Comparison of ENCODE assay signal across 16 mouse cellular contexts in the genomic region with DNA sequence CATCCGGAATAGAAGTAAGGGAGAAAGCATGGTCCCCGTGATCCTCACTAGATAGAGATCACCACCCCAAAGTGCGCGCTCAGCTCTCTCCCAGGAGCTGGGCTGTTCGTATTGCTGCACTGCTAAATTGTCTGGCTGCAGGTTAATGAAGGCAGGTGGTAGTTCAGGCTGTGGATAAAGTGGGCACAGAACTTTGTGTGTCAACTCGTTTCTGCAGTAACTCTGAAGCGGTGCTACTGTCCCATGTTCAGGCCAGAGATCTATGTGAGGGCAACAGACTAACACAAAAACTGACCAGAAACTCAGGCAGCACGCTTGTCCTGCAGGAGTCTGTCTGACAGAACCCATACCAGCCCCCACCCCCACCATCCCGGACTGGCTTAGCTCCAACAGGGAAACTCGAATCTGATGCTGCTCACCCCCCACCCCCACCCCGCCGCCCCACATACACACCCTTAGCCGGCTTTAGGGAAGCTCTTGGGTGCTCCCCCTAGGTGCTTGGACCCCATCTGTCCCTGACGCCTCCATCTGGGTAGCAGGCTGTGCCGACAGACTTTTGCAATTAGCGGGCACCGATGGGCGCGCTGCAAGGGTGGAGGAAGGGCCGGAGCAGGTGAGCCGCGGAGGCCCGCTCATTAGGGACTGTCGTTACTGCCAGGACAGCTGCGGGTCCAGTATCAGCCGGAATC. TPM values are rescaled to one million over a fixed set of nuclear protein-coding genes. Genes with fewer than 3 reads are reported as not detected.
A peak's percentile ranks its signal among the peaks of the same experiment; 100 is the strongest.
DNase-seq lines count a peak whose midpoint lies in the region; ATAC-seq lines count a peak whose summit lies in the region.
"Had no signal": no experiment of that assay in that cellular context is flagged by ENCODE, and none has a peak within 500 bp of the region (broad histone marks: within the 10 kb centered on the region; RNA-seq: fewer than 3 reads in every experiment).

No protein-coding gene starts in this region.

- 4% methylated on average over 26 of the region's 26 CpGs for WGBS in hindbrain, embryonic 11.5 days
- 3% methylated on average over 26 of the region's 26 CpGs for WGBS in midbrain, embryonic 11.5 days

- peak; percentile 82 for DNase-seq in retina, postnatal 1 day
- no peak for DNase-seq in retina, embryonic 14.5 days (ENCODE audit: low spot score)
- peak; percentile 45 for DNase-seq in hindbrain, embryonic 11.5 days (ENCODE audit: low spot score)
- DNase-seq in midbrain, embryonic 11.5 days (ENCODE audit: low spot score, missing footprints), result peak; percentile 90
- DNase-seq in embryo, embryonic 11 days, result no peak
- no peak for DNase-seq in gastrocnemius, postnatal 25 days
- no peak for DNase-seq in heart, postnatal 36 days
- no peak for DNase-seq in gastrocnemius, adult 18-20 months (ENCODE audit: low spot score)
- DNase-seq: heart, adult 18-20 months; kidney, postnatal 10 days; liver, embryonic 13.5 days; right cerebral cortex, postnatal 25 days had no signal

- H3K27me3 ChIP-seq in hindbrain, embryonic 11.5 days (ENCODE audit: control insufficient read depth, insufficient read depth, low read length), result peaks cover 98% of the 10 kb centered on the region
- peaks cover 89% of the 10 kb centered on the region for H3K27me3 ChIP-seq in midbrain, embryonic 11.5 days (ENCODE audit: control insufficient read depth, insufficient read depth, low read length)

- intact Hi-C loops in heart, postnatal 36 days (cut with DNase I), result no loop called here

- no peak for ATAC-seq in hindbrain, embryonic 11.5 days (ENCODE audit: low FRiP score)
- ATAC-seq in midbrain, embryonic 11.5 days (ENCODE audit: low FRiP score), result peak; percentile 40

- H3K9ac ChIP-seq in hindbrain, embryonic 11.5 days (ENCODE audit: low read depth, low read length), result no peak overlapping the region
- H3K9ac ChIP-seq in midbrain, embryonic 11.5 days (ENCODE audit: low read length), result no peak overlapping the region
- H3K9ac ChIP-seq: liver, embryonic 13.5 days; neural tube, embryonic 12.5 days had no signal

- H3K4me3 ChIP-seq in hindbrain, embryonic 11.5 days (ENCODE audit: low read depth, low read length), result no peak overlapping the region
- no peak overlapping the region for H3K4me3 ChIP-seq in midbrain, embryonic 11.5 days (ENCODE audit: low read depth, low read length)
- H3K4me3 ChIP-seq: liver, embryonic 13.5 days; neural tube, embryonic 12.5 days had no signal

- H3K4me1 ChIP-seq in hindbrain, embryonic 11.5 days (replicated peaks; ENCODE audit: control insufficient read depth, insufficient read depth, low read length), result 0 out of 2 replicates have a peak, but pooled peaks cover 5% of the 10 kb centered on the region
- peaks cover 4% of the 10 kb centered on the region; the same call in 1 of the 2 replicates for H3K4me1 ChIP-seq in midbrain, embryonic 11.5 days (ENCODE audit: control insufficient read depth, insufficient read depth, low read length)
- H3K4me1 ChIP-seq: liver, embryonic 13.5 days had no signal

- no peaks in the 10 kb centered on the region for H3K36me3 ChIP-seq in hindbrain, embryonic 11.5 days (ENCODE audit: control insufficient read depth, insufficient read depth, low read length)
- no peaks in the 10 kb centered on the region for H3K36me3 ChIP-seq in midbrain, embryonic 11.5 days (ENCODE audit: control insufficient read depth, insufficient read depth, low read length)
- H3K36me3 ChIP-seq: liver, embryonic 13.5 days; neural tube, embryonic 12.5 days had no signal

- H3K9me3 ChIP-seq in hindbrain, embryonic 11.5 days (ENCODE audit: control insufficient read depth, low read length), result no peaks in the 10 kb centered on the region
- no peaks in the 10 kb centered on the region for H3K9me3 ChIP-seq in midbrain, embryonic 11.5 days (ENCODE audit: control insufficient read depth, low read length)
- H3K9me3 ChIP-seq: liver, embryonic 13.5 days; neural tube, embryonic 12.5 days had no signal

- H3K4me2 ChIP-seq in hindbrain, embryonic 11.5 days (replicated peaks; ENCODE audit: low read depth, low read length), result no peak overlapping the region
- H3K4me2 ChIP-seq in midbrain, embryonic 11.5 days, result no peak overlapping the region
- H3K4me2 ChIP-seq: liver, embryonic 13.5 days; neural tube, embryonic 12.5 days had no signal

- H3K27ac ChIP-seq in hindbrain, embryonic 11.5 days (ENCODE audit: low read depth, low read length), result no peak overlapping the region
- no peak overlapping the region for H3K27ac ChIP-seq in midbrain, embryonic 11.5 days (ENCODE audit: low read depth, low read length)
- H3K27ac ChIP-seq: liver, embryonic 13.5 days; macrophage; neural tube, embryonic 12.5 days had no signal

RNA-seq across cellular contexts. Expression of gene Olig2, which starts 6.7 kb away (rescaled TPM):
- 0.76 and 1.2 TPM in 2 replicates for polyA plus RNA-seq in hindbrain, embryonic 11.5 days (2014; fragmentation: Nextera tagmentation; extraction: Ambion mirVana)
- 6.8 and 7.5 TPM in 2 replicates for polyA plus RNA-seq in midbrain, embryonic 11.5 days (2014; fragmentation: Nextera tagmentation; extraction: Ambion mirVana)
- total RNA-seq in gastrocnemius, postnatal 25 days (2021), result not detected
- total RNA-seq in heart, postnatal 36 days (2021), result not detected
- not detected for total RNA-seq in gastrocnemius, adult 18-20 months (2021)
- total RNA-seq: heart, adult 18-20 months; hematopoietic stem cell, adult 5-6 weeks had no signal
- polyA plus RNA-seq: liver, embryonic 13.5 days; macrophage; stomach, embryonic 14.5 days had no signal

RNA-seq across cellular contexts. Expression of gene Olig1, which starts 37.6 kb away (rescaled TPM):
- 0.40 and 0.84 TPM in 2 replicates for polyA plus RNA-seq in hindbrain, embryonic 11.5 days (2014; fragmentation: Nextera tagmentation; extraction: Ambion mirVana)
- 2.8 and 3.2 TPM in 2 replicates for polyA plus RNA-seq in midbrain, embryonic 11.5 days (2014; fragmentation: Nextera tagmentation; extraction: Ambion mirVana)
- total RNA-seq in gastrocnemius, postnatal 25 days (2021), result not detected
- not detected for total RNA-seq in heart, postnatal 36 days (2021)
- total RNA-seq in gastrocnemius, adult 18-20 months (2021), result not detected
- total RNA-seq: hematopoietic stem cell, adult 5-6 weeks had no signal
- polyA plus RNA-seq: macrophage; stomach, embryonic 14.5 days had no signal

Comparison
In these comparisons a context has a peak if more than half of its experiments do, and no peak if none do; other contexts are left out.
1. DNase-seq: peak in retina, postnatal 1 day (single experiment), hindbrain, embryonic 11.5 days (single experiment) and midbrain, embryonic 11.5 days (single experiment); none in retina, embryonic 14.5 days (single experiment), embryo, embryonic 11 days (single experiment), gastrocnemius, postnatal 25 days (single experiment), heart, postnatal 36 days (0 of 2) and gastrocnemius, adult 18-20 months (single experiment).